Mouse (Mus musculus) hindbrain, postnatal 0 days (tissue): ENCODE results near the gene Fcho1. TPM values are rescaled to one million over a fixed set of nuclear protein-coding genes. Genes with fewer than 3 reads are reported as not detected.

Experiments
- ATAC-seq: fragments of 200-750 bp; cut with Nextera tagmentation; 2 replicates; pipeline ENCODE4 v1.8.0; 2017; ENCODE audit warnings: mild to moderate bottlenecking, moderate TSS enrichment, moderate library complexity
- DNase-seq: peaks from one replicate; pipeline ENCODE4 v3.0.0-alpha.2; 2015; ENCODE audit warnings: low spot score
- H3K27ac ChIP-seq: fragments of 300-500 bp; sonication (generic); 2 replicates; pipeline ENCODE4 v1.5.1; 2014; ENCODE audit warnings: mild to moderate bottlenecking
- H3K27me3 ChIP-seq: fragments of 300-500 bp; sonication (generic); 2 replicates; pipeline ENCODE4 v1.6.1; 2014; ENCODE audit warnings: low read length, mixed read lengths; ENCODE audit not compliant: insufficient read depth
- H3K36me3 ChIP-seq: fragments of 300-500 bp; sonication (generic); 2 replicates; pipeline ENCODE4 v1.6.1; 2014; ENCODE audit warnings: low read length, mixed read lengths; ENCODE audit not compliant: insufficient read depth
- H3K4me1 ChIP-seq: fragments of 300-500 bp; sonication (generic); 2 replicates; pipeline ENCODE4 v1.6.1; 2014; ENCODE audit warnings: antibody characterized with exemption, low read length, mixed read lengths; ENCODE audit not compliant: insufficient read depth
- H3K4me2 ChIP-seq: fragments of 300-500 bp; sonication (generic); 2 replicates; pipeline ENCODE4 v1.6.1; 2014; ENCODE audit warnings: low read depth, mild to moderate bottlenecking, low read length, moderate library complexity, mixed read lengths
- H3K4me3 ChIP-seq: fragments of 300-500 bp; sonication (generic); 2 replicates; pipeline ENCODE4 v1.5.1; 2014; ENCODE audit warnings: low read length
- H3K9ac ChIP-seq: fragments of 300-500 bp; sonication (generic); replicated peaks from 2 replicates; pipeline ENCODE4 v1.6.1; 2014; ENCODE audit warnings: mild to moderate bottlenecking, low read length, moderate library complexity, mixed read lengths
- H3K9me3 ChIP-seq: fragments of 300-500 bp; sonication (generic); 2 replicates; pipeline ENCODE4 v1.6.1; 2016; ENCODE audit warnings: low read length, mixed read lengths
- CTCF ChIP-seq: IDR thresholded peaks from 2 replicates; pipeline ENCODE4 v1.5.1; 2016; ENCODE audit warnings: antibody characterized with exemption, control low read depth, low read depth
- WGBS: fragments of 180-500 bp; shearing (Covaris S2); extraction: QIAGEN DNeasy Blood & Tissue Kit; methylation state at CpG from one replicate; pipeline ENCODE4 v1.1.7; 2014; 5-methylcytosine and 5-hydroxymethylcytosine counted together
- polyA plus RNA-seq: library from polyadenylated mRNA; unstranded; fragments of >200 nt; fragmentation: Nextera tagmentation; extraction: Ambion mirVana; gene quantifications from 2 replicates; pipeline ENCODE4 v1.2.1, GENCODE M21; 2015
- total RNA-seq: library from RNA; depleted of rRNA; stranded (reverse); fragments of >200 nt; gene quantifications from 2 replicates; pipeline ENCODE4 v1.2.3, GENCODE M21; 2014

Fcho1 gene
- total and polyA plus RNA-seq, 2 experiments from 2014 or later: 65.8 to 99.0 TPM

- 3% methylated on average over 29 of the region's 29 CpGs for WGBS
- ATAC-seq: peak; percentile 48
- Histone ChIP-seq H3K9ac (no peak overlapping the region), H3K36me3 (no peaks in the 10 kb centered on the region), H3K9me3 (no peaks in the 10 kb centered on the region), H3K27ac (no peak overlapping the region), H3K4me3 (peak overlapping the region; percentile 32), H3K4me1 (no peaks in the 10 kb centered on the region), H3K4me2 (peak overlapping the region; percentile 56), H3K27me3 (peaks cover 99% of the 10 kb centered on the region)
- peak; percentile 64 for TF ChIP-seq CTCF
- peak; percentile 74 for DNase-seq
Measured at GRCm38 (mm10) chr8:71685573-71685972, 39.9 kb downstream of the Fcho1 start.

- no peaks in the 10 kb centered on the region for H3K36me3 ChIP-seq
- WGBS: 23% methylated on average over 10 of the region's 10 CpGs
- no peak overlapping the region for H3K4me2 ChIP-seq
- peaks cover 94% of the 10 kb centered on the region for H3K27me3 ChIP-seq
- no peak for DNase-seq
- H3K4me3 ChIP-seq: no peak overlapping the region
- H3K27ac ChIP-seq: no peak overlapping the region
- H3K4me1 ChIP-seq: peaks cover 3% of the 10 kb centered on the region; the same call in 1 of the 2 replicates
- TF ChIP-seq CTCF: no peak
- no peaks in the 10 kb centered on the region for H3K9me3 ChIP-seq
- no peak for ATAC-seq
- no peak overlapping the region for H3K9ac ChIP-seq
Measured at GRCm38 (mm10) chr8:71684701-71685100, 40.8 kb downstream of the Fcho1 start.

DNA sequence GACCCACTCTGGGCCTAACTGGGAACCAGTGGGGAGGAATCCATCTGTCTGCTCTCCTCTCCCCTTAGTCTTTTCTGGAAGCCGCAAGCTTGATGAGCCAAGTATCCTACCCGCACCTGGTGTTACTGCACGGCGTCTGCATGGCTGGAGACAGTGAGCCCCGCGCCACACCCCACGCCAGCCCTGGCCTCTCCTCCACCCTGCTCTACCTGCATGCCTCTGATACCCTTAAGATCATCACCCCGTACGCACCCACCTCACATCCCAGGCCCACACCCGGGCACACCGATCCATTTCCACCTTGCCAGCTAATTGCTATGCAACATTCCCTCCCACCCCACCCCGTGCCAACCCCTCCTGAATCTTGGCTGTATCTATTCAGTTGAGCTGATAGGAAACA lies 42.7 kb downstream of the Fcho1 start:
- Histone ChIP-seq H3K9me3 (no peaks in the 10 kb centered on the region), H3K36me3 (no peaks in the 10 kb centered on the region), H3K4me2 (no peak overlapping the region), H3K9ac (no peak overlapping the region), H3K4me3 (no peak overlapping the region), H3K27ac (no peak overlapping the region), H3K4me1 (peaks cover 10% of the 10 kb centered on the region; the same call in 1 of the 2 replicates), H3K27me3 (peaks cover 91% of the 10 kb centered on the region)
- TF ChIP-seq CTCF: no peak
- ATAC-seq (no peak), DNase-seq (no peak)
- WGBS: 54% methylated on average over 12 of the region's 12 CpGs

DNA sequence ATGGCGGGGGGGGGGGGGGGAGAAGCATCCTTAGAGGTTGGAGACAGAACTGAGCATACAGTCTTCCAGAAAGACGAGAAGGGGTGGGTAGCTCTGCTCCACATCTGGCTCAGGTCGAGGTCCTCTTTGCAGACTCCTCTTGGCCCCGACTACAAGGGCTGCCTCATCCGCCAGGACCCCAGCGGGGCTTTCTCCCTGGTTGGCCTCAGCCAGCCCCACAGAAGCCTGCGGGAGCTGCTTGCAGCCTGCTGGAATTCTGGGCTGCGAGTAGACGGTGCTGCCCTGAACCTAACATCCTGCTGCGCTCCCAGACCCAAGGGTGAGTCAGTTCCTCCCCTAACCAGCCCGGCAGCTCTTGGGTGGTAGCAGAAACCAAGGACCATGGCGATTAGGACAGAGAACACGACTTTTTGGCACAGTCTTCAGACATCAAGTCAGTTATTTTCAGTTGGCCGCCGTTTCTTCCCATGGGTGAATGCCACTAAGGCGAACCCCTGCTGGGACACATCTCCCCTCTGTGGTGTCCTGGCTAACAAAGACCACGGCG lies 44.1 kb downstream of the Fcho1 start:
- peaks cover 10% of the 10 kb centered on the region; the same call in 1 of the 2 replicates for H3K4me1 ChIP-seq
- H3K9me3 ChIP-seq: no peaks in the 10 kb centered on the region
- no peak overlapping the region for H3K4me2 ChIP-seq
- H3K36me3 ChIP-seq: no peaks in the 10 kb centered on the region
- no peak overlapping the region for H3K9ac ChIP-seq
- WGBS: 11% methylated on average over 17 of the region's 18 CpGs
- no peak for TF ChIP-seq CTCF
- peaks cover 80% of the 10 kb centered on the region for H3K27me3 ChIP-seq
- no peak overlapping the region for H3K4me3 ChIP-seq
- H3K27ac ChIP-seq: no peak overlapping the region
- DNase-seq (no peak), ATAC-seq (no peak)

DNA sequence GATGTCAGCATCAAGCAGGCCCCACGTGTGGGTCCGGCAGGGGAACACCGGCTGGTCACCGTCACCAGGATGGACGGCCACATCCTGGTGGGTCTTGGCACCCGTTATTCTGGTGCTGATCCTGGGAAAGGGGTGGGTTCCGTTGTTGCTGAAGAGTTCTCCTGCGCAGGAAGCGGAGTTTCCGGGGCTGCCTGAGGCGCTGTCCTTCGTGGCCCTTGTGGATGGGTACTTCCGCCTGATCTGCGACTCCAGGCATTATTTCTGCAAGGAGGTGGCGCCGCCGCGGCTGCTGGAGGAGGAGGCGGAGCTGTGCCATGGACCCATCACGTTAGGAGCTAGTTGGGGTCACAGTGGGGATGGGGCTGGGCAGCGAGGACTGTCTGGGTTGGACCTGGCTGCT lies 45.0 kb downstream of the Fcho1 start:
- no peak overlapping the region for H3K4me2 ChIP-seq
- WGBS: 15% methylated on average over 21 of the region's 21 CpGs

GRCm38 (mm10) chr8:71679550-71680168 lies 45.9 kb downstream of the Fcho1 start:
- H3K36me3 ChIP-seq: no peaks in the 10 kb centered on the region
- TF ChIP-seq CTCF: no peak
- no peaks in the 10 kb centered on the region for H3K9me3 ChIP-seq
- no peak overlapping the region for H3K27ac ChIP-seq
- DNase-seq (peak; percentile 45), ATAC-seq (0 out of 2 replicates have a peak, but pooled peaks have one; percentile 3)
- H3K27me3 ChIP-seq: peaks cover 63% of the 10 kb centered on the region
- peak overlapping the region; percentile 35 for H3K4me3 ChIP-seq
- peaks cover 10% of the 10 kb centered on the region for H3K4me1 ChIP-seq
- WGBS: 4% methylated on average over 46 of the region's 46 CpGs
- peak overlapping the region; percentile 67 for H3K4me2 ChIP-seq
- H3K9ac ChIP-seq: peak overlapping the region; percentile 30; the same call in 1 of the 2 replicates

More for the DNA sequence above, 45.0 kb downstream of the Fcho1 start:
- Histone ChIP-seq H3K9ac (no peak overlapping the region), H3K4me3 (0 out of 2 replicates have a peak overlapping the region, but pooled peaks have one; percentile 2), H3K36me3 (no peaks in the 10 kb centered on the region), H3K27ac (no peak overlapping the region), H3K27me3 (peaks cover 71% of the 10 kb centered on the region), H3K9me3 (no peaks in the 10 kb centered on the region), H3K4me1 (peaks cover 10% of the 10 kb centered on the region; the same call in 1 of the 2 replicates)
- no peak for TF ChIP-seq CTCF
- ATAC-seq (no peak), DNase-seq (no peak)

DNA sequence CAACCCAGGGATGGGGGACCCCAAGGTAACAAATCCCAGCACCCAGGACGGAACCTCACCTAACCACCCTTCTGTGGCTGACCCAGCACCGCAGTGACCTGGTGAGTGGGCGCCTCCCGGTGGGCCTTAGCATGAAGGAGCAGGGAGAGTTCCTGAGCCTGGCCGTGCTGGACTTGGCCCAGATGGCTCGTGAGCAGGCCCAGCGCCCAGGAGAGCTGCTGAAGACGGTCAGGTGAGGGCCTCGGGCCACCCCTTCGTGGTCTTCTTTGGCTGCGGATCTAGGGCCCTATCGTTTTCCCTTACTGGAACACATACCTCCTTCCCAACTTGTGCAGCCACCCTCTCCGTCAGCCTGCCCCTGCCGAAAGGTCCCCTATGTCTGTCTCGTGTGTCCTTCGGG lies 46.4 kb downstream of the Fcho1 start:
- 18% methylated on average over 14 of the region's 16 CpGs for WGBS
- ATAC-seq (no peak), DNase-seq (no peak)
- Histone ChIP-seq H3K27ac (no peak overlapping the region), H3K36me3 (no peaks in the 10 kb centered on the region), H3K9me3 (no peaks in the 10 kb centered on the region), H3K27me3 (peaks cover 57% of the 10 kb centered on the region), H3K9ac (0 out of 2 replicates have a peak overlapping the region, but pooled peaks have one; percentile 30), H3K4me3 (peak overlapping the region; percentile 35), H3K4me1 (peaks cover 10% of the 10 kb centered on the region), H3K4me2 (peak overlapping the region; percentile 67)
- TF ChIP-seq CTCF: no peak
